Mouse (Mus musculus): ENCODE measurements around the gene Ggnbp2. TPM values are rescaled to one million over a fixed set of nuclear protein-coding genes. Genes with fewer than 3 reads are reported as not detected.
"Not testable (repeated sequence)": the region's sequence is repeated elsewhere in the genome, so short reads cannot be mapped to it uniquely, and the experiment has no call there.

Ggnbp2 gene
- polyA plus RNA-seq, 1 experiment from 2014 or later: 60.3 TPM

GRCm38 (mm10) chr11:84885238-84885637 is 14.6 kb upstream of the Ggnbp2 start:
- WGBS: 80% methylated on average over 4 of the region's 4 CpGs
- H3K27ac ChIP-seq (ENCODE audit: low read length): no peak overlapping the region
- H3K36me3 ChIP-seq (ENCODE audit: control insufficient read depth, insufficient read depth, low read length): peaks cover 12% of the 10 kb centered on the region
- no peaks in the 10 kb centered on the region for H3K9me3 ChIP-seq (replicated peaks; ENCODE audit: control insufficient read depth, low read length)
- H3K4me1 ChIP-seq (ENCODE audit: control insufficient read depth, insufficient read depth, low read length): 0 out of 2 replicates have a peak, but pooled peaks cover 4% of the 10 kb centered on the region
- ATAC-seq (ENCODE audit: insufficient read depth, low FRiP score): no peak
- no peak overlapping the region for H3K4me2 ChIP-seq (ENCODE audit: low read depth, low read length)
- H3K9ac ChIP-seq (ENCODE audit: low read length): no peak overlapping the region
- no peaks in the 10 kb centered on the region for H3K27me3 ChIP-seq (ENCODE audit: control insufficient read depth, insufficient read depth, low read length)
- no peak overlapping the region for H3K4me3 ChIP-seq (replicated peaks; ENCODE audit: low read length)

- Histone ChIP-seq H3K36me3 (ENCODE audit: control insufficient read depth, insufficient read depth, low read length) (no peaks in the 10 kb centered on the region), H3K9me3 (replicated peaks; ENCODE audit: control insufficient read depth, low read length) (no peaks in the 10 kb centered on the region), H3K4me1 (ENCODE audit: control insufficient read depth, insufficient read depth, low read length) (peaks cover 9% of the 10 kb centered on the region), H3K9ac (ENCODE audit: low read length) (no peak overlapping the region), H3K4me2 (ENCODE audit: low read depth, low read length) (no peak overlapping the region), H3K27ac (ENCODE audit: low read length) (no peak overlapping the region), H3K27me3 (ENCODE audit: control insufficient read depth, insufficient read depth, low read length) (no peaks in the 10 kb centered on the region), H3K4me3 (replicated peaks; ENCODE audit: low read length) (no peak overlapping the region)
- no peak for ATAC-seq (ENCODE audit: insufficient read depth, low FRiP score)
- whole genome bisulfite sequencing: 87% methylated on average over 7 of the region's 7 CpGs
These were observed 11.7 kb upstream of the Ggnbp2 start for GRCm38 (mm10) chr11:84882346-84882745.

GRCm38 (mm10) chr11:84880971-84881370 is 10.4 kb upstream of the Ggnbp2 start:
- H3K4me2 ChIP-seq (ENCODE audit: low read depth, low read length): peak overlapping the region; percentile 97
- H3K9me3 ChIP-seq (replicated peaks; ENCODE audit: control insufficient read depth, low read length): no peaks in the 10 kb centered on the region
- no peaks in the 10 kb centered on the region for H3K36me3 ChIP-seq (ENCODE audit: control insufficient read depth, insufficient read depth, low read length)
- H3K4me1 ChIP-seq (ENCODE audit: control insufficient read depth, insufficient read depth, low read length): peaks cover 9% of the 10 kb centered on the region
- peak overlapping the region; percentile 96 for H3K27ac ChIP-seq (ENCODE audit: low read length)
- 46% methylated on average over 9 of the region's 9 CpGs for WGBS
- H3K27me3 ChIP-seq (ENCODE audit: control insufficient read depth, insufficient read depth, low read length): no peaks in the 10 kb centered on the region
- H3K9ac ChIP-seq (ENCODE audit: low read length): peak overlapping the region; percentile 89
- peak overlapping the region; percentile 92 for H3K4me3 ChIP-seq (replicated peaks; ENCODE audit: low read length)
- ATAC-seq (ENCODE audit: insufficient read depth, low FRiP score): no peak

- no peaks in the 10 kb centered on the region for H3K9me3 ChIP-seq (replicated peaks; ENCODE audit: control insufficient read depth, low read length)
- H3K9ac ChIP-seq (ENCODE audit: low read length): peak overlapping the region; percentile 89
- WGBS: under 1% methylated on average over 24 of the region's 24 CpGs
- H3K27ac ChIP-seq (ENCODE audit: low read length): peak overlapping the region; percentile 96
- peak overlapping the region; percentile 92 for H3K4me3 ChIP-seq (replicated peaks; ENCODE audit: low read length)
- no peaks in the 10 kb centered on the region for H3K36me3 ChIP-seq (ENCODE audit: control insufficient read depth, insufficient read depth, low read length)
- no peaks in the 10 kb centered on the region for H3K27me3 ChIP-seq (ENCODE audit: control insufficient read depth, insufficient read depth, low read length)
- H3K4me1 ChIP-seq (ENCODE audit: control insufficient read depth, insufficient read depth, low read length): peaks cover 9% of the 10 kb centered on the region
- peak overlapping the region; percentile 97 for H3K4me2 ChIP-seq (ENCODE audit: low read depth, low read length)
- ATAC-seq (ENCODE audit: insufficient read depth, low FRiP score): peak; percentile 69
These were observed 9.9 kb upstream of the Ggnbp2 start for GRCm38 (mm10) chr11:84880465-84880961.

GRCm38 (mm10) chr11:84879772-84880464 is 9.3 kb upstream of the Ggnbp2 start, which contains the start of the genes Myo19 and Pigw:
Gene Myo19 (plus strand): TSS chr11:84880148.
Gene Pigw (minus strand): TSS chr11:84880285.
- H3K27me3 ChIP-seq (ENCODE audit: control insufficient read depth, insufficient read depth, low read length): no peaks in the 10 kb centered on the region
- peak within 1 kb of the TSS; percentile 96 for H3K27ac ChIP-seq (ENCODE audit: low read length)
- WGBS: under 1% methylated on average over 80 of the region's 81 CpGs
- H3K9me3 ChIP-seq (replicated peaks; ENCODE audit: control insufficient read depth, low read length): no peaks in the 10 kb centered on the region
- H3K4me2 ChIP-seq (ENCODE audit: low read depth, low read length): peak within 1 kb of the TSS; percentile 97
- H3K36me3 ChIP-seq (ENCODE audit: control insufficient read depth, insufficient read depth, low read length): no peaks in the 10 kb centered on the region
- H3K4me1 ChIP-seq (ENCODE audit: control insufficient read depth, insufficient read depth, low read length): peaks cover 9% of the 10 kb centered on the region
- H3K4me3 ChIP-seq (replicated peaks; ENCODE audit: low read length): peak within 1 kb of the TSS; percentile 92
- peak within 1 kb of the TSS; percentile 89 for H3K9ac ChIP-seq (ENCODE audit: low read length)
- ATAC-seq (ENCODE audit: insufficient read depth, low FRiP score): peak; percentile 97

- Histone ChIP-seq H3K9me3 (replicated peaks; ENCODE audit: control insufficient read depth, low read length) (no peaks in the 10 kb centered on the region), H3K4me2 (ENCODE audit: low read depth, low read length) (peak overlapping the region; percentile 97), H3K9ac (ENCODE audit: low read length) (peak overlapping the region; percentile 89), H3K4me3 (replicated peaks; ENCODE audit: low read length) (peak overlapping the region; percentile 92), H3K27me3 (ENCODE audit: control insufficient read depth, insufficient read depth, low read length) (no peaks in the 10 kb centered on the region), H3K36me3 (ENCODE audit: control insufficient read depth, insufficient read depth, low read length) (no peaks in the 10 kb centered on the region), H3K27ac (ENCODE audit: low read length) (peak overlapping the region; percentile 96), H3K4me1 (ENCODE audit: control insufficient read depth, insufficient read depth, low read length) (peaks cover 9% of the 10 kb centered on the region)
- no peak for ATAC-seq (ENCODE audit: insufficient read depth, low FRiP score)
- 20% methylated on average over 6 of the region's 7 CpGs for WGBS
These were observed 8.6 kb upstream of the Ggnbp2 start for GRCm38 (mm10) chr11:84879007-84879771.

GRCm38 (mm10) chr11:84876020-84876419 is 5.4 kb upstream of the Ggnbp2 start:
- not testable (repeated sequence) for ATAC-seq (ENCODE audit: insufficient read depth, low FRiP score); H3K27ac ChIP-seq (ENCODE audit: low read length); H3K9me3 ChIP-seq (replicated peaks; ENCODE audit: control insufficient read depth, low read length); H3K36me3 ChIP-seq (ENCODE audit: control insufficient read depth, insufficient read depth, low read length); H3K27me3 ChIP-seq (ENCODE audit: control insufficient read depth, insufficient read depth, low read length); H3K9ac ChIP-seq (ENCODE audit: low read length); H3K4me3 ChIP-seq (replicated peaks; ENCODE audit: low read length); H3K4me1 ChIP-seq (ENCODE audit: control insufficient read depth, insufficient read depth, low read length); H3K4me2 ChIP-seq (ENCODE audit: low read depth, low read length)
- no CpG with 5 or more reads among the region's 1 CpGs for WGBS

GRCm38 (mm10) chr11:84873042-84873833 is 2.6 kb upstream of the Ggnbp2 start:
- whole genome bisulfite sequencing: 71% methylated on average over 1 of the region's 1 CpGs
- Histone ChIP-seq H3K27me3 (ENCODE audit: control insufficient read depth, insufficient read depth, low read length) (no peaks in the 10 kb centered on the region), H3K27ac (ENCODE audit: low read length) (no peak overlapping the region), H3K4me1 (ENCODE audit: control insufficient read depth, insufficient read depth, low read length) (peaks cover 8% of the 10 kb centered on the region; the same call in 1 of the 2 replicates), H3K36me3 (ENCODE audit: control insufficient read depth, insufficient read depth, low read length) (no peaks in the 10 kb centered on the region), H3K9me3 (replicated peaks; ENCODE audit: control insufficient read depth, low read length) (no peaks in the 10 kb centered on the region), H3K9ac (ENCODE audit: low read length) (no peak overlapping the region), H3K4me3 (replicated peaks; ENCODE audit: low read length) (no peak overlapping the region), H3K4me2 (ENCODE audit: low read depth, low read length) (no peak overlapping the region)
- ATAC-seq (ENCODE audit: insufficient read depth, low FRiP score): no peak

All from stomach, embryonic 16.5 days (tissue).